Mouse (Mus musculus): ENCODE measurements around the gene Fam19a2. TPM values are rescaled to one million over a fixed set of nuclear protein-coding genes. Genes with fewer than 3 reads are reported as not detected.
A peak's percentile ranks its signal among the peaks of the same experiment; 100 is the strongest.

Gene Fam19a2
- 0.01 TPM for polyA plus RNA-seq (2012; fragmentation: generic; extraction: Trizol)

DNA sequence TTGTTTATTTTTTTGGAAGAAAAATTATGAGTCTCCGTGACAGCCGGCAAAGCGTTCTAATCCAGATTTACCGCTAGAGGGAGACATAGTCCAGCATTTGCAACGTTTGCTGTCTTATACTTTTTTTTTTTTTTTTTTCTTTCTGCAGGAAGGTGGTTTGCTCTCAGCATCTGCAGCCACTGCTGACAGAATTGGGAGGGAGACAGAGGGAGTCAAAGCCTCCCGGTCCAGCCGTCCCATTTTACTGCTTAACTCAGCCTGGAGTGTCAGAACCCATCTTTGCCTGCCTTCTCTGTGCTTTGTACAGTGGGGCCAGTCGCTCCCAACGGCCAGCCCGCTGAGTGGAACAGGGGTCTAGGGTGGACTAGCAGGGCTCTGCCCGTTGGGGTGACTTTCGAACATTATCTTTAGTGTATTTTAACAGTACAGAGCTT lies at the start of gene Fam19a2:
Gene Fam19a2, plus strand, starts transcription at position 121 of the 434 bp plus-strand sequence.
- H3K4me3 ChIP-seq: peak within 1 kb of the TSS; percentile 21
- TF ChIP-seq TCF12 (IDR thresholded peaks at IDR 0.05; ENCODE audit: insufficient read depth, poor library complexity, severe bottlenecking): no peak
- TF ChIP-seq E2F4 (IDR thresholded peaks at IDR 0.05; ENCODE audit: insufficient read depth): no peak
- no peak for TF ChIP-seq USF1 (IDR thresholded peaks at IDR 0.05; ENCODE audit: low read depth)
- no peak for TF ChIP-seq CEBPB (IDR thresholded peaks at IDR 0.05; ENCODE audit: insufficient read depth, poor library complexity, severe bottlenecking)
- TF ChIP-seq MYOG (IDR thresholded peaks at IDR 0.05; ENCODE audit: control insufficient read depth in 1 of 3, insufficient read depth in 1 of 3, insufficient read length in 2 of 3, low read depth in 2 of 3): no peak
- no peak for TF ChIP-seq TCF3 (IDR thresholded peaks at IDR 0.05; ENCODE audit: insufficient read length, low read depth)
- TF ChIP-seq REST (IDR thresholded peaks at IDR 0.05; ENCODE audit: insufficient read depth, insufficient read length): no peak
- peak within 1 kb of the TSS; percentile 83 for H3K4me2 ChIP-seq (ENCODE audit: low read depth)
- H3K27me3 ChIP-seq (ENCODE audit: control insufficient read depth, insufficient read depth, insufficient read length): peaks cover 4% of the 10 kb centered on the region
- H3ac ChIP-seq (ENCODE audit: control insufficient read depth, insufficient read length): no peak within 1 kb of the TSS
- H3K36me3 ChIP-seq (ENCODE audit: control insufficient read depth, insufficient read depth): no peaks in the 10 kb centered on the region
- H3K79me2 ChIP-seq (ENCODE audit: control insufficient read depth, insufficient read depth): no peaks in the 10 kb centered on the region

DNA sequence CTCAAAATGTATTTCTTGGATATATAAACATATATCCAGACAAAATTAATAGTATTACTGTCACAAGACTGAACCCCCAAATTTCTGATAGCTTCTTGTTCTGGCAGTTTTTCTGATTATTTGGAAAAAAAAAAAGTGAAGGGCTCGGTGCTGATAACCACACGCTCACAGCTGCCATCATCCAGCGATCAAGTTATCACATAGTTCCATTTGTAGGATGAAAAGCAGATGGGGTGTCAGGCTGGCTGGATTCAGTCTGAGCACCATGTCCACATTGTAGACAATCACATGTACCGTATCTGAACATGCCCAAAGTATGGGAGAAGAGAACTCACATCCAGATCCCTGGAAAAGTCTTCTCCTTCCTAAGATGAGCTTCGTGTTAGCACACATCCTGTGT lies 41.0 kb upstream of the Fam19a2 start:
- H3K27me3 ChIP-seq (ENCODE audit: control insufficient read depth, insufficient read depth, insufficient read length): no peaks in the 10 kb centered on the region
- no peak for TF ChIP-seq SRF (IDR thresholded peaks at IDR 0.05; ENCODE audit: control insufficient read depth, insufficient read length, low read depth)
- TF ChIP-seq POLR2AphosphoS2 (IDR thresholded peaks at IDR 0.05; ENCODE audit: insufficient read length, low read depth): no peak
- no peak for TF ChIP-seq CEBPB (IDR thresholded peaks at IDR 0.05; ENCODE audit: insufficient read depth, poor library complexity, severe bottlenecking)
- no peak for TF ChIP-seq TCF3 (IDR thresholded peaks at IDR 0.05; ENCODE audit: insufficient read length, low read depth)
- no peak for TF ChIP-seq MAX (IDR thresholded peaks at IDR 0.05; ENCODE audit: low read depth)
- TF ChIP-seq E2F4 (IDR thresholded peaks at IDR 0.05; ENCODE audit: insufficient read depth): no peak
- TF ChIP-seq POLR2A (IDR thresholded peaks at IDR 0.05; ENCODE audit: insufficient read length, low read depth): no peak
- TF ChIP-seq TCF12 (IDR thresholded peaks at IDR 0.05; ENCODE audit: insufficient read depth, poor library complexity, severe bottlenecking): no peak
- no peak for TF ChIP-seq REST (IDR thresholded peaks at IDR 0.05; ENCODE audit: insufficient read depth, insufficient read length)
- TF ChIP-seq USF1 (IDR thresholded peaks at IDR 0.05; ENCODE audit: low read depth): no peak
- TF ChIP-seq MYOD1 (IDR thresholded peaks at IDR 0.05; ENCODE audit: control insufficient read depth in 1 of 3, insufficient read length in 2 of 3, low read depth in 2 of 3): no peak
- no peak for TF ChIP-seq MYOG (IDR thresholded peaks at IDR 0.05; ENCODE audit: control insufficient read depth in 1 of 3, insufficient read depth in 1 of 3, insufficient read length in 2 of 3, low read depth in 2 of 3)
- H3K79me2 ChIP-seq (ENCODE audit: control insufficient read depth, insufficient read depth): no peaks in the 10 kb centered on the region
- no peak overlapping the region for H3K4me2 ChIP-seq (ENCODE audit: low read depth)
- H3K36me3 ChIP-seq (ENCODE audit: control insufficient read depth, insufficient read depth): no peaks in the 10 kb centered on the region
- no peak overlapping the region for H3K4me3 ChIP-seq
- H3ac ChIP-seq (ENCODE audit: control insufficient read depth, insufficient read length): no peak overlapping the region

DNA sequence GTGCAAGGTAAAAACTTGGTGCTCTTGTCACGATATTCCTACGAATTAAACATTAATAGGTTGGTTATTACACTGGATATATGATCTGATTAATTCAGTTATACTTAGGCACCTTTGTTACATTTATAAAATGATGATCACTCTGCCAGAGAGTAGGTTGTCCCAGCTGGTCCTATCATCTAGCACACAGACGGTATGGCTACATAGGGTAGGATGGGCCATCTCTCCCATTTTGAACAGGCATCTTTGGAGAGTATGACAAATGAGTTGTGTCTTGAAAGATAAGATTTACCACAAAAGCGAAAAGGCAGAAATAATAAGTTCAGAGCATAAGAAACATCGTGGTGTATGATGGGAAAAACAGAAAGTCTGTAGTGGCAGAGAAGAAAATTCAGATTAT lies 34.4 kb upstream of the Fam19a2 start:
- no peak overlapping the region for H3K4me2 ChIP-seq (ENCODE audit: low read depth)
- no peak overlapping the region for H3K4me3 ChIP-seq
- no peak overlapping the region for H3ac ChIP-seq (ENCODE audit: control insufficient read depth, insufficient read length)
- no peaks in the 10 kb centered on the region for H3K79me2 ChIP-seq (ENCODE audit: control insufficient read depth, insufficient read depth)
- TF ChIP-seq MYOD1 (IDR thresholded peaks at IDR 0.05; ENCODE audit: control insufficient read depth in 1 of 3, insufficient read length in 2 of 3, low read depth in 2 of 3) (no peak), USF1 (IDR thresholded peaks at IDR 0.05; ENCODE audit: low read depth) (no peak), TCF3 (IDR thresholded peaks at IDR 0.05; ENCODE audit: insufficient read length, low read depth) (no peak), REST (IDR thresholded peaks at IDR 0.05; ENCODE audit: insufficient read depth, insufficient read length) (no peak), SRF (IDR thresholded peaks at IDR 0.05; ENCODE audit: control insufficient read depth, insufficient read length, low read depth) (no peak), CEBPB (IDR thresholded peaks at IDR 0.05; ENCODE audit: insufficient read depth, poor library complexity, severe bottlenecking) (no peak), TCF12 (IDR thresholded peaks at IDR 0.05; ENCODE audit: insufficient read depth, poor library complexity, severe bottlenecking) (no peak), MAX (IDR thresholded peaks at IDR 0.05; ENCODE audit: low read depth) (no peak), MYOG (IDR thresholded peaks at IDR 0.05; ENCODE audit: control insufficient read depth in 1 of 3, insufficient read depth in 1 of 3, insufficient read length in 2 of 3, low read depth in 2 of 3) (no peak), POLR2A (IDR thresholded peaks at IDR 0.05; ENCODE audit: insufficient read length, low read depth) (no peak), POLR2AphosphoS2 (IDR thresholded peaks at IDR 0.05; ENCODE audit: insufficient read length, low read depth) (no peak), E2F4 (IDR thresholded peaks at IDR 0.05; ENCODE audit: insufficient read depth) (no peak)
- no peaks in the 10 kb centered on the region for H3K27me3 ChIP-seq (ENCODE audit: control insufficient read depth, insufficient read depth, insufficient read length)
- H3K36me3 ChIP-seq (ENCODE audit: control insufficient read depth, insufficient read depth): no peaks in the 10 kb centered on the region

GRCm38 (mm10) chr10:123248063-123248462 lies 15.7 kb upstream of the Fam19a2 start:
- H3K4me2 ChIP-seq (ENCODE audit: low read depth): no peak overlapping the region
- TF ChIP-seq POLR2A (IDR thresholded peaks at IDR 0.05; ENCODE audit: insufficient read length, low read depth): no peak
- TF ChIP-seq MYOG (IDR thresholded peaks at IDR 0.05; ENCODE audit: control insufficient read depth in 1 of 3, insufficient read depth in 1 of 3, insufficient read length in 2 of 3, low read depth in 2 of 3): no peak
- TF ChIP-seq POLR2AphosphoS2 (IDR thresholded peaks at IDR 0.05; ENCODE audit: insufficient read length, low read depth): no peak
- TF ChIP-seq MYOD1 (IDR thresholded peaks at IDR 0.05; ENCODE audit: control insufficient read depth in 1 of 3, insufficient read length in 2 of 3, low read depth in 2 of 3): no peak
- no peak for TF ChIP-seq SRF (IDR thresholded peaks at IDR 0.05; ENCODE audit: control insufficient read depth, insufficient read length, low read depth)
- TF ChIP-seq TCF3 (IDR thresholded peaks at IDR 0.05; ENCODE audit: insufficient read length, low read depth): no peak
- no peak for TF ChIP-seq CEBPB (IDR thresholded peaks at IDR 0.05; ENCODE audit: insufficient read depth, poor library complexity, severe bottlenecking)
- TF ChIP-seq USF1 (IDR thresholded peaks at IDR 0.05; ENCODE audit: low read depth): no peak
- no peak for TF ChIP-seq E2F4 (IDR thresholded peaks at IDR 0.05; ENCODE audit: insufficient read depth)
- no peak for TF ChIP-seq REST (IDR thresholded peaks at IDR 0.05; ENCODE audit: insufficient read depth, insufficient read length)
- no peak for TF ChIP-seq MAX (IDR thresholded peaks at IDR 0.05; ENCODE audit: low read depth)
- no peak for TF ChIP-seq TCF12 (IDR thresholded peaks at IDR 0.05; ENCODE audit: insufficient read depth, poor library complexity, severe bottlenecking)
- H3K4me3 ChIP-seq: no peak overlapping the region
- no peaks in the 10 kb centered on the region for H3K36me3 ChIP-seq (ENCODE audit: control insufficient read depth, insufficient read depth)
- H3K79me2 ChIP-seq (ENCODE audit: control insufficient read depth, insufficient read depth): no peaks in the 10 kb centered on the region
- H3K27me3 ChIP-seq (ENCODE audit: control insufficient read depth, insufficient read depth, insufficient read length): no peaks in the 10 kb centered on the region
- H3ac ChIP-seq (ENCODE audit: control insufficient read depth, insufficient read length): no peak overlapping the region

All from myocyte (in vitro differentiated cells).